Mouse (Mus musculus) megakaryocyte progenitor cell, adult 5-6 weeks (primary cell): ENCODE results near the gene Mdh2. TPM values are rescaled to one million over a fixed set of nuclear protein-coding genes. Genes with fewer than 3 reads are reported as not detected.

Experiments
- ATAC-seq: replicated peaks from 2 replicates; pipeline ENCODE4 v1.8.0; 2016; ENCODE audit warnings: mild to moderate bottlenecking, moderate TSS enrichment, inconsistent platforms; ENCODE audit not compliant: poor library complexity
- total RNA-seq, 2 experiments: library from RNA; stranded (forward) in 1 of 2; stranded (reverse) in 1 of 2; fragments of 157-497, 149-512 nt in 1 of 2; fragments of 200-1000 nt in 1 of 2; gene quantifications; 2 replicates each; pipeline versions ENCODE4 v1.2.3 to v1.2.4; 2015 to 2017

The Mdh2 gene
- total RNA-seq, 2 experiments from 2014 or later = 185 to 419 TPM

DNA sequence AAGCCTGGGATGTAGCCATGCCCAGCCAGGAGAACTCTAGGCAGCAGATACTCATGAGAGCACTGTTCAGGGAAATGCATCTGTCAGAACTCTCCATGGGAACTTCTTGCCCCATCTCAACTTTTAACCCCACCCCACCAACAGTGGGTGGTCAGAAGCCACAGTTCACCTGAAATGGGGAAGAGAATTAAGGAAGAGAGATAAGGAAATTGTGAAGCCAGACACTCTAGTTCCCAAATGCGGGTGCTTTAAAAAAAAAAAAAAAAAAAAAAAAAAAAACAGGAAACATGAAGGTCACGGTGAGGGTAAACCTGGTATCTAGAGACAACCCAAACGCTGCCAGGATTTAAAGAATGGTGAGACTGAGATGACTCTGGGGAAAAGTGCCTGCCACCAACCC lies 5.8 kb upstream of the Mdh2 start:
- ATAC-seq = peak; percentile 75

- ATAC-seq = no peak
Measured at GRCm38 (mm10) chr5:135776546-135776945, 1.7 kb upstream of the Mdh2 start.

DNA sequence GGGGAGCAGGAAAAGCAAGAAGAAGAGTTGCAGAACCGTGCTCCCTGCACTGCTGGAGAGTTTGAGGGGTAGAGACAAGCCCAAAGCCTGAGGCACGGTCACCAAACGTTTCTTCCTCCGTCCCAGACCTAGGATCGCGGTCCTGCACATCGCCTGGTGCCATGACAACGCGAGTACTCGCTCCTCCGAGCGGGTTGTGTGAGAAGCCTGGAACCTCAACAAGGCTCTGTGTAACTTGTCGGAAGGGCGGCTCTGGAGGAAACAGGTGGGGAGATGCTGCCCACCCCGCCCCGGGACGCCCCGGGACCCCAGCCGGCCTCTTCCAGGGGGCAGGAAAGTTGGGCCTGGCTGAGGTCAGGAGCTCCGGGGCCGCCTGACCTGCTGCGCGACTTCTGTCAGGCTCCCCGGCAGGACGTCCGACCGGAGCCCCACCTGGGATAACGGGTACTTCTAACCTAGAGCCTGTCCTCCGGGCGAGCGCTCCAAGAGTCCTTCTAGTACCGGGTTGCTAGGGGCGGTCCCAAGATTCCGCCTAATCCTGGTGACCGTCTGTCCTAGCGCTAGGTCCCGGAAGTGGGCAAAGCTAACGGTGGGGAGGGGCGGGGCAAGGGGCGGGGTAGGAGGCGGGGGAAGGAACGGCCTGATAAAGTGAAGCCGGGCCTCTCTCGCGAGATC lies 347 bp upstream of the Mdh2 start, which contains the start of gene Styxl1:
Gene Styxl1, minus strand, starts transcription at position 590 of the 675 bp plus-strand sequence.
- ATAC-seq = no peak

DNA sequence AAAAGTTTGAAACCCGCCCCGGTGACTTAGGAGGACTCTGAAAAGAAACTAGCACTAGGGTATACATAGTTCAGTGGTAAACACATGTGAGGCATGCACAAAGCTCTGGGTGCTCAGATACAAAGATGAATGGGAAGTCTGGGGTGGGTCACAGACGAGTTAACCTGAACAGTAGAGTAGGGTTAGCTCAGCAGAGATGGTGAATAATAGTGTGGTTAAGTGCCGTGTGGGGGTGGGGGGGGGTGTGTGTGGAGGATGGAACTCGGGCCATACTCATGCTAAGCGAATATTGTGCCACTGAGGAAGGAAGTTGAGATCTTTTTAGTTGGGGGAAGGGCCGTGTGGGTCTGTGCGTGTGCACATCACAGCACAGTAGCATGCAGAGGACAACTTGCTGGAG lies 2.1 kb downstream of the Mdh2 start:
- ATAC-seq = 0 out of 2 replicates have a peak, but pooled peaks have one; percentile 5

DNA sequence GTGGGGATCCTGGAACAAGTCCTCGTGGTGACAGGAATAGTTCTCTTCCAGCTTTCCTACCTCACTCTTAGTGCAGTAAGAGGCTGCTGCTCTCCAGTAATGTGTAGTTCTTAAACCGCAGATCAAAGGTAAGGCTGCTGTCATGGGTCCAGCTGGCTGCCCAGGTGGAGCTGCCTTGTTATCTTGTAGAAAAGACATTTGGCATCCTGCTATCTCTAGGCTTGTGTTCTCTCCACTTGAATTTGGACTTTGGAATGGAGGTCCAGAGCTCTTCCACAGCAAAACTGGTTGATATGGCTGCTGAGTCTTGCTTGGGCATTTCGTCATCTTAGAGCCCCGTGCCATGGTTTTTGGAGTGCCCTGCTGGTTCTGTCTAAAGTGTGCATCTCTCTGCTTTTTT lies 4.6 kb downstream of the Mdh2 start:
- no peak for ATAC-seq

DNA sequence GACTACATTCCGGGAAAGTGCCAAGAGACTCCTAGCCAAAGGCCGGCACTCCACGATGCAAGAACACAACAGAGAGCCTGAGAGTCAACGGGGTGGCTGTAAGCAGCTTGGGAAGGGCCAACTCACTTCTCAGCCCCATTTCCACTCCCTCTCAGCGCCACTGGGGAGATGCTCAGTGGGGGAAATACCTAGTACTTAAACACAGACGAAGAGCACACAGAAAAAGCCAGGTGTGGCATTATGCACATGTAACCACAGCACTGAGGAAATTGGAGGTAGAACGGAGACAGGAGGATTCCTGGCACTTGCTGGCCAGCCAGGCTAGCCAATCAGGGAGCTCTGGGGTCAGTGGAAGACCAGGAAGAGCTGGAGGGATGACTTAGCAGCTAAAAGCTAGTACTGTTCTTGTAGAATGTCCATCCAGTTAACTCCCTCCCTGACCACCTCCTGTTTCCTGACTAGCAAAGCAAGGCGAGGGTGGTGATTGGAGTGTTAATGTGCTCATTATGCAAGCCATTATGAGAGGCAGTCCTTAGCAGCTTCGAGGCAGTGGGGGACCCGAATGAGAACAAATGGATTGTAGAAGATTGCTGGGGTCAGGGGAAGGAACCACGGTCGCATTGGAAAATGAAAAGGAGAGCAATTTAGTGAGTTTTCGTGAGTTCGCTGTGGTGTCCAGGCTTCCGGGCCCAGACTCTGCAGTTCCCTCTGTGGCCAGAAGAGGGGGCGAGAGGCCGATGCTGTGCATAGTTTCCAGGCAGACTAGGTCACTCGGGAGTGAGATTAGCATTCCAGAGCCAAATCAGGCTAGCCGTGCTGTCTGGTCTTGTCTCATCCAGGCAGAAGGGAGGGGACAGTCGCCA lies 15.9 kb downstream of the Mdh2 start:
- peak; percentile 96 for ATAC-seq

DNA sequence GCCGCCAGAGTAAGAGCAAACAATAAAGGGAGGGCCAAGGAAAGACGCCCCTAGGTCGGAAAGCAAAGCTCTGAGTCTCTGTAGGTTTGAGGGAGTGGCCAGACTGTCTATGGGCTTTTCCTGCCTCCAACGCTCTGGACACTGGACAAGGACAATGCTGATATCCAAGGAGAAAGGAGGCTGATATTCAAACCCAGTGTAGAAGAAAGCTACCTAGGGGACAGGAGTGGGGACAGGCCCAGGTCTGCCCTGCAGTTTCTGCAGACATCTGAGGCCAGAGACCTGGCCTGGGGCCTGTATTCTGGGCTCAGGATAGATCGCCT lies 16.5 kb downstream of the Mdh2 start:
- ATAC-seq = no peak

DNA sequence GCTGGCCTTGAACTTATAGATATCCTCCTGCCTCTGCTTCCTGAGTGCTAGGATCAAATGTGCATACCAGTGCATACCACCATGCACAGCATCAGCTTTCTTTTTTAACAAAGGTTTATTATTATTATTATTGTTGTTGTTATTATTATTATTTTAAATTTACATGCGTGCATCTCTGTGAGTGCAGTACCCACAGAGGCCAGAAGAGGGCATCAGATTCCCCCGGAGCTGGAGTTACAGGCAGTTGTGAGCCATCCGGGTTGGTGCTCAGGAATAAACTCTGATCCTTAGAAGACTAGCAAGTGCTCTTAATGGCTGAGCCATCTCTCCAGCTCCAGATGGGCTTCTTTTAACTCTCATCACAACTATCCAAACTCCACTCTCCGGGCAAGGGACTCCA lies 21.5 kb downstream of the Mdh2 start:
- ATAC-seq = no peak

- ATAC-seq = no peak
Measured at GRCm38 (mm10) chr5:135800927-135801326, 22.6 kb downstream of the Mdh2 start.

- no peak for ATAC-seq
Measured at GRCm38 (mm10) chr5:135802641-135803040, 24.4 kb downstream of the Mdh2 start.

- no peak for ATAC-seq
Measured at GRCm38 (mm10) chr5:135803135-135803534, 24.9 kb downstream of the Mdh2 start.

- no peak for ATAC-seq
Measured at GRCm38 (mm10) chr5:135803676-135804075, 25.4 kb downstream of the Mdh2 start.

DNA sequence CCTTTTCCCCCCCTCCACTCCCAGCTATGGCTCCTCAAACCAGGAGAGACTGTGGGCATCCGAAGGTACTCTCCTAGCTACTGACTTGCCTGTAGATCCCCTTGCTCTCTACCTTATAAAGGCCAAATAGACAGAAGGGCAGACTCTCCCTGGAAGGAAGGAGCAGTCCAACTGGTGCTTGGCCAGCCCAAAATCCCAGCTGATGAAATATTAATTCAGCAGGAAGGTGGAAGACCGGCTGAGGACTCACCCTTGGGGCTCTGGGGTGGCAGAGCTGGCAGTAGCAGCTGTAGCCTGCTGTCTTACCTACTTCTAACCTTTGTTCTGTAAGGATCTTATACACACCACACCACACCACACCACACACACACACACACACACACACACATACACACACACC lies 26.5 kb downstream of the Mdh2 start:
- ATAC-seq = no peak

- peak; percentile 100 for ATAC-seq
Measured at GRCm38 (mm10) chr5:135806555-135807262, 28.4 kb downstream of the Mdh2 start, which contains the start of gene Srrm3. Gene Srrm3, plus strand, starts transcription at chr5:135806890.

- ATAC-seq = no peak
Measured at GRCm38 (mm10) chr5:135807263-135807637, 29.0 kb downstream of the Mdh2 start.

DNA sequence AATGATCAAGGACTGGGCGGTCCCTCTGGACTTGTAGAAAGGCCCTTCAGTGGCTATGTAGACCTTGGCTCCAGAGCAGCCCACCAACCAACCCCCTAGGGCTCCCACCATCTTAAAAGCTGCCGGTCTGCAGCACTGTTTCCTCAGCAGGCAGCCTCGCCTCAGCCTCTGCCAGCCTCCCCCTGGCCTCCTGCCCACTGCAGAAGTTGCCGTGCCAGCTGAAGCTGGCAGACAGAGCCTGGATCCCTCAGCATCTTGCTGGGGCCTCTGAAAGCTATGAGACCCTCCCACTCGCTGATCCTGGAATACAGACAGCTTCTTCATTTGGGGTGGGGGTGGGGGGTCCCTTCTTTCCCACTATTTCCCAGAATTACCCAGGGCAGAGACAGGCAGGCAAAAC lies 34.7 kb downstream of the Mdh2 start:
- no peak for ATAC-seq

- no peak for ATAC-seq
Measured at GRCm38 (mm10) chr5:135818491-135818890, 40.2 kb downstream of the Mdh2 start.

- no peak for ATAC-seq
Measured at GRCm38 (mm10) chr5:135822316-135822944, 44.1 kb downstream of the Mdh2 start.

DNA sequence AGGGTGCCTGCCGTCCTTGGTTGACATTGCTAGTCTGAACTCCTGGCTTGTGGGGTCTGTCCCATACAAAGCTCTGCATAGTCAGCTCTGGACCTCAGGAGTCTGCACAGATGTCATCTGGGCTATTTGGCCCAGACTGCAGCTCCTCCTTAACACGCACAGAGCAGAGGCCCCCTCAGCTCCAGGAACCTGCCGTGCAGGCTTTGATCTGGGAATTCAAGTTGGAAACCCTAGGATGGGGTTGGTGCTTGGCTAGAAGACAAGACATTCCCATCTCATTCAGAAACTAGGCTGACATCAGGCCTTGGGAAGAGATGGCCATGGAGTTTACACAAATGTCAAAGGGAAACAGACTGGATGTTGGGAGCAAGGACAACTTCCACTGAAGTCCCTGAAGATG lies 46.2 kb downstream of the Mdh2 start:
- no peak for ATAC-seq

DNA sequence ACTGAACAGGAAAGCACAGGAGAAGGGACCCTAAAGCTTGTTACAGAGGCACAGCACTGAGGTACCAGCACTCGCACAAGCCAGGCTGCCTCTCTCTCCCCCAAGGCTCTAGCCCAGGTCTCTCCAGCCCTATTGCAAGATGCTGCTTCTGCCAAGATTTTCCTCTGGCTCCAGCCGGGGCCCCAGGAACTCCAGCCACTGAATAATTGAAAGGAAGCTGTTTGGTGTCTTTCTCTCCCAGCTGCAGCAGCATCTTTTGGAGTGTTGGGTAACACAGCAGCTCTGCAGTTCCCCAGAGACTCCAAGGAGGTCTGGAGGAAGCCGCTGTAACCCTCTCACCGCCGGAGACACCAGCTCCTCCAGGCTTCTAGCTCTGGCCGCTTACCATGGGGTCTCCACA lies 47.9 kb downstream of the Mdh2 start:
- no peak for ATAC-seq

DNA sequence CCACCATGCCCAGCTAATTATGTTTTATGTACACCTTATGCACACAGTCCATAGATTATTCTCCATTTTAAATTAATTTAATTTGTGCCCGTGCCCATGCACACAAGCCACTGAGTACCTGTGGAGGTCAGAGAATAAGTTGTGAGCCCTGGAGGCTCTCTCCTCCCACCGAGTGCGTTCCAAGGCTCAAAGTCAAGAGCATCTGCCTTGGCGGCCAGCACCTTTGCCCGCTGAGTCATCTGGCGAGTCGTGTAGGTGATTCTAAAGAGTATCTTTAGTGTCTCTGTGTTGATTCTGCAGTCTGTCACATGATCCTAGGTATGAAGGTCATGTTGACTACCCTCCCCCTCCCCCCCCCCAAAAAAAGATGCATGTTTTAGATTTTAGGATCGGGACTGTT lies 51.1 kb downstream of the Mdh2 start:
- ATAC-seq = no peak
